Mouse (Mus musculus): Measurements from ENCODE around the gene Zfp553.

The Zfp553 gene

GRCm38 (mm10) chr7:127211014-127211745, 21.7 kb upstream of the Zfp553 start:
- DNase-seq (ENCODE audit: extremely low read depth, low read depth, low spot score), result no peak

- DNase-seq (ENCODE audit: extremely low read depth, low read depth, low spot score), result no peak
Measured at GRCm38 (mm10) chr7:127212432-127213250, 20.2 kb upstream of the Zfp553 start.

- no peak for DNase-seq (ENCODE audit: extremely low read depth, low read depth, low spot score)
Measured at GRCm38 (mm10) chr7:127213485-127213884, 19.4 kb upstream of the Zfp553 start.

GRCm38 (mm10) chr7:127213930-127214329, 18.9 kb upstream of the Zfp553 start:
- DNase-seq (ENCODE audit: extremely low read depth, low read depth, low spot score), result no peak

GRCm38 (mm10) chr7:127214521-127214920, 18.3 kb upstream of the Zfp553 start:
- DNase-seq (ENCODE audit: extremely low read depth, low read depth, low spot score), result no peak

- DNase-seq (ENCODE audit: extremely low read depth, low read depth, low spot score), result no peak
Measured at GRCm38 (mm10) chr7:127214981-127215871, 17.6 kb upstream of the Zfp553 start.

- no peak for DNase-seq (ENCODE audit: extremely low read depth, low read depth, low spot score)
Measured at GRCm38 (mm10) chr7:127216307-127216706, 16.6 kb upstream of the Zfp553 start.

- no peak for DNase-seq (ENCODE audit: extremely low read depth, low read depth, low spot score)
Measured at GRCm38 (mm10) chr7:127217475-127217874, 15.4 kb upstream of the Zfp553 start.

- no peak for DNase-seq (ENCODE audit: extremely low read depth, low read depth, low spot score)
Measured at GRCm38 (mm10) chr7:127217901-127218642, 14.8 kb upstream of the Zfp553 start.

- DNase-seq (ENCODE audit: extremely low read depth, low read depth, low spot score), result no peak
Measured at GRCm38 (mm10) chr7:127218670-127219069, 14.2 kb upstream of the Zfp553 start.

GRCm38 (mm10) chr7:127220440-127220839, 12.4 kb upstream of the Zfp553 start:
- DNase-seq (ENCODE audit: extremely low read depth, low read depth, low spot score), result no peak

GRCm38 (mm10) chr7:127223106-127223505, 9.8 kb upstream of the Zfp553 start:
- no peak for DNase-seq (ENCODE audit: extremely low read depth, low read depth, low spot score)

- no peak for DNase-seq (ENCODE audit: extremely low read depth, low read depth, low spot score)
Measured at GRCm38 (mm10) chr7:127223515-127224478, 9.1 kb upstream of the Zfp553 start.

GRCm38 (mm10) chr7:127224616-127225015, 8.2 kb upstream of the Zfp553 start:
- no peak for DNase-seq (ENCODE audit: extremely low read depth, low read depth, low spot score)

GRCm38 (mm10) chr7:127225147-127225995, 7.5 kb upstream of the Zfp553 start:
- DNase-seq (ENCODE audit: extremely low read depth, low read depth, low spot score), result no peak

- no peak for DNase-seq (ENCODE audit: extremely low read depth, low read depth, low spot score)
Measured at GRCm38 (mm10) chr7:127228615-127229303, 4.1 kb upstream of the Zfp553 start.

- DNase-seq (ENCODE audit: extremely low read depth, low read depth, low spot score), result no peak
Measured at GRCm38 (mm10) chr7:127231376-127231775, 1.5 kb upstream of the Zfp553 start.
